Mouse (Mus musculus) heart, adult 11 months (tissue): Measurements from ENCODE around the gene Ccl8.

ENCODE experiments used
- DNase-seq: peaks from one replicate; pipeline ENCODE4 v3.0.0; 2022

Ccl8 gene

DNA sequence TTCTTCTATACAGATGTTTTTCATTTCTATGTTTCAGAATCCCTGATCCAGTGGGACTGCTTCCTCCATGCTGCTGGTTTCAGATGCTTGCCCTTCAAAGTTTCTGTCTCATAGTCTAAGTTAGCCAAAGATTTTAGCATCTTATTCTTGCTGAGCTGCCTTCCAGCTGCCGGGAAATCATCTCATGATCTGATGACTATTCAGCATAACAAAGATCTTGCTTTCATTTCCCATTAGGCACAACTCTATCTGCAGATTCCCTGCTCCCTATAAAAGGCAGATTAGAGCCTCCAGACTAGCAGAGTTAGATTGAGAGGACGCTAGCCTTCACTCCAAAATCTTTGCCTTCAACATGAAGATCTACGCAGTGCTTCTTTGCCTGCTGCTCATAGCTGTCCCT, at the start of gene Ccl8:
TSS of gene Ccl8 (plus strand) at position 301 of the 400 bp plus-strand sequence.
- DNase-seq: peak; percentile 66

DNA sequence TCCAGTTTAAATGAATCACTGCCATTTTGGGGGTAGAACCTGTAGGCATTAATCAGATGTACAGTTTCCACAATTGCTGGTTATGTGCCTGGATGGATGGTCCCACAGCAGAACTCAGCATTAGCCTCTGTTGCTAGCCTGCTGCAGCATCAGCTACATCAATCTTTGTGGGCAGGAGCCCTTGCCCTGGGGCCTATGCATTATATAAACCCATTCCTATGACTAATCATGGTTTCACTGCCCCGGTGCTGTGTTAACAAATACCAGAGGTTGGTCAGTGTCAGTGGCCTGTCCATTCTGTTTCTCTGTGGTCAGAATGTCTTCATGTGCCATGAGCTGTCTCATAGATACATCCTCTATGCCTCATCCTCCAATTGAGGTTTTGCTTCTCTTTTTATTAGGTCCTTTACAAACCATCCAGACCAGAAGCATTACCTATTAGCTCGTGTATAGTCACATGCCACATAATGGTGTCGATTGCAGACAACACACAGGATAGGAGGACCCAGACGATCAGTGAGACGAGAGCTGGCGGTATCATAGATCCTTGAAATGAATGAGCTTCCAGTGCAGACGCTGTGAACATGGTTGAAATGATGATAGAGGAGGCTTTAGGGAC, 47.9 kb upstream of the Ccl8 start:
- peak; percentile 78 for DNase-seq

DNA sequence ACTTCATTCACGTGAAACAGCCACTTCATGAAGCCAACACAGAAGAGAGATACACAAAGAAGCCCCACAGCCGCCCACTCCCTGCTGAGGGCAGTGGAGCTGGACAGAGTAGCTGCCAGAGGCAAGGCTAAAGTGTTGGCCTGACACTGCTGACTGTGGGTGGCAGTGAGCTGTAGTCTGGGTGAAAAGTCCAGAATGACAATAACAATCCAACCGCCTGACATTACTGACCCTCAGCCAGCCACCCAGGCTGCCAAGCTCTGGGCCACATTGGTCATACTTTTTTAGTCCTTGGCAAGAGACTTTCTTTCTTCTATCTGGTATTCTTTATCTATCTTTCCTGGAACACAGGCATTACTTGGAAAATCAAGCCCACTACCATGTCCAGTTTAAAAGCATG, 43.9 kb upstream of the Ccl8 start:
- peak; percentile 94 for DNase-seq

DNA sequence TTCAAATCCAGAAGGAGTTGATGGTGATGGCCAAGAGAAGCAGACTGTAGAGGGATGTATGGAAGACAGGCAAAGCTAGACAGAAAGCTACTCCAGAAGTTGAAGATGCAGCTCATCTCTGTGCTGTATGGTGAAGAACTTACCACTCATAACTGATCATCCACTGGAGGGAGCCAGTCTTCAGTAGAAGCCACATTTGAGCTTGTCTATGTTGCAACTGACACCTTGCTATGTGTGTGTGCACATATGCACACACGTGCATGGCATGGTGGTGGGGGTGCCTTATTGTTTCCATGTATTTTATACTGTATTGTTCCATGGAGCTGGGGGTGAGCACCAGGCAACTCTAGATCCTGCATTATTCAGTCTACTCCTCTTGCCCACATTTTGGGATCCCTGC, 42.6 kb upstream of the Ccl8 start:
- DNase-seq: peak; percentile 85

DNA sequence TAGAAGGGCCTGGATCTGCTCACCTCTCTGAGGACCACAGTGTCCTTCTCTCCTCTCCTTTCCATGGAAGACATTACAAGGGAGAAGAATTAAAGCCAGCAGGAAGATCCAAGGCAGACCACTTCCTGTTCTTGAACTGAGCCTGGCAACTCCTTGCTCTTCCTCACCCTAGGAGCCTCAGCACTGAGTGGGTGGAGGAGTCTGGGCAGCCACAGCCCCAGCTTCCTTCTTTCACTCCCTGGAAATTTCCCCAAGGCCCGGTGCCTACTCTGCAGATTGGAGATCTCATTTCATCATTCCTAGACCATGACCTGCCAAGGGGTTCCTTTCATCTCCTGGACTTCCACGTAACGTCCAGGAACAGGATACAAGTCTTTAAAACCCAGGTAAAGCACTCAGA, 42.0 kb upstream of the Ccl8 start:
- DNase-seq: peak; percentile 92

DNA sequence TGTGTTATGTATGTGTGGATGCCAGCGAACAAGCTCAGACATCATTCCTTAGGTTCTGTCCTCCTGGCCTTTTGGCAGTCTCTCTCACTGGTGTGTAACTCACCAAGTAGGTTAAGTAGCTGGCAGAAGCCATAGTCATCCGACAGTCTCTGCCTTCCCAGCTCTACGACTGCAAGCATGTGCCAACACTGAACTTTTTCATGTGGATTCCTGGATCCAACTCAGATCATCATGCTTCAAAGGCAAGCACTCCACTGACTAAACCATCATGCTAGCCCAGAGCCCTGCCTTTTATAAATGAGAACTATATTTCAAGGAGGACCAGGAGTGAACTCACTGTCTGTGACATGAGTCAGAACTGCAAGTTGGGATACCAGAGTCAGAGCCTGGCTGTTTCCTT, 41.3 kb upstream of the Ccl8 start:
- DNase-seq: peak; percentile 78

DNA sequence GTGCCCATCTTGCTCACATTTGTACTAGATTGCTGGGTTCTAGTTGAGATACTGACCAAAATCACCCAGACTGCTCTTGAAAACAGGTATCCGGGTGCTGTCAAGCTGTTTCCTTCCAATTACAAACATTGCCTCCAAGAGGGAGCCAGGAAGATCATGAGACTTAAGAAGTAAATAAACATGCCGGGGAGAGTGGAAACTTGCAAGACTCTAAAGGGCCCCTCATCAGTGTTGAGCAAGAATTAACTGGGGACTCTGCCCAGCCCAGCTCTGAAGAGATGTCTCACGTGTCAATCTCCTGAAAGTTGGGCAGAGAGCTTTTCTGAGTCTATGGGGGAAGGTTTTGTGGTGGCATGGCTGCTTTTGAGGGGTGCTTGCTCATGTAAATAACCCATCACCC, 38.0 kb upstream of the Ccl8 start:
- DNase-seq: peak; percentile 79

DNA sequence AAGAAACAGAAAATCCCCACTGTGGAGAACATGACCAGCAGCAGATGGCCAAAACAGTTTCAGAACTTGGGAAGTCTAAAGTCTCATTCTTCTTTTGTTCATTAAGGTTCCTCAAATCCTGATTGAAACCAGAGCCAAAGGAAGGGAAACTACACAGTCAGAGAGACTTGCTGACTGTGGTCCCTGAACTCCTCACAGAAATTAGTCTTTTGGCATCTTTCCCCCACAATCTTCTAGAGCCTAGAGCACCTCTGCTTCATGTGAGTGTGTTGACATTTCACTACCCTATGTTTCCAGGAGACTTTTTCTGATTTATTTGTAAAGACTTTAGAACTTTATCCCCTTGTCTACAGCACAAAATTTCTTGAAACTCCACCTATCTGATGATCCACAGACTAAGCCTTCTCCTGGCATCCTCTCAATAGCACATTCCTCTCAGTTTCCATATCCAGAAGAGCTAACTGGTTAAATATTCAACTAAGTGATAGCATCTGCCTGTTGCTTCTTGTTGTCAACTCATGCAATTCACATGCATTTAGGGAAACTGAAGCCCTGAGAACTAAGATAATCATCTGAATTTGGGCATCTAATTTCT, 36.8 kb upstream of the Ccl8 start:
- DNase-seq: peak; percentile 76

DNA sequence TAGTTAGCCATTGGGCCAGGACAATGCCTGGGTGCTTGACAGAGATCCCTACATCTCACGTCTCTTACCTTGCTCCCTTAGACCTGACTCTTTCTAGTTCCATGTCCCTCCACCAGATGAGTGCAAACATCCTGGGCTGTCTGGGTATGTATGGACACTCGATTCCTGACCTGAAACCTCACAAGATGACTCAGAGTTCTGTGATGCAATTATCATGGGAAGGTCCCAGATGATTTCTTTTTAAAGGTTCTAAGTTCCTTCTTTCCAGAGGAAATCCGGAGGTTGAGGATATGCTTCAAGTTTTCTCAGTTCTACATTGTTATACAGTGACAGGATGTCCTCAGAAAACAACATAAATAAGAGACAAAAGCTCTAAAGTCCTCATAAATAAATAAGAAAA, 34.1 kb upstream of the Ccl8 start:
- DNase-seq: peak; percentile 86

DNA sequence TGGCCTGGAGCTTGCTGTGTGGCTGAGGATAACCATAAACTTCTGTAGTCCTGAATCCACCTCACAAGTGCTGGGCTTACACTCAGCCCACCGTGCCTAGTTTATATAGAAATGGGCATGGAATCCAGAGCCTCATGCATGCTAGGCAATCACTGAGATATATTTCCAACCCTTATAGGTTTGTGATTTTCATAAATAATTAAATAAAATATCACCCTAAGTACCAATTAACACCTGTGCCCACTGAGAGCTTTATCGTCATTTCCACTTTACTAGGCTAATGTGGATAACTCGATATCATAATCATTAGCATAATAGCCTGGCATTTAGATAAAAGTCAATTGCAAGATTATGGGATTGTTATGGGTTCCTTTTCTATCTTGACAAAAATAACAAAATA, 30.6 kb upstream of the Ccl8 start:
- DNase-seq: no peak

DNA sequence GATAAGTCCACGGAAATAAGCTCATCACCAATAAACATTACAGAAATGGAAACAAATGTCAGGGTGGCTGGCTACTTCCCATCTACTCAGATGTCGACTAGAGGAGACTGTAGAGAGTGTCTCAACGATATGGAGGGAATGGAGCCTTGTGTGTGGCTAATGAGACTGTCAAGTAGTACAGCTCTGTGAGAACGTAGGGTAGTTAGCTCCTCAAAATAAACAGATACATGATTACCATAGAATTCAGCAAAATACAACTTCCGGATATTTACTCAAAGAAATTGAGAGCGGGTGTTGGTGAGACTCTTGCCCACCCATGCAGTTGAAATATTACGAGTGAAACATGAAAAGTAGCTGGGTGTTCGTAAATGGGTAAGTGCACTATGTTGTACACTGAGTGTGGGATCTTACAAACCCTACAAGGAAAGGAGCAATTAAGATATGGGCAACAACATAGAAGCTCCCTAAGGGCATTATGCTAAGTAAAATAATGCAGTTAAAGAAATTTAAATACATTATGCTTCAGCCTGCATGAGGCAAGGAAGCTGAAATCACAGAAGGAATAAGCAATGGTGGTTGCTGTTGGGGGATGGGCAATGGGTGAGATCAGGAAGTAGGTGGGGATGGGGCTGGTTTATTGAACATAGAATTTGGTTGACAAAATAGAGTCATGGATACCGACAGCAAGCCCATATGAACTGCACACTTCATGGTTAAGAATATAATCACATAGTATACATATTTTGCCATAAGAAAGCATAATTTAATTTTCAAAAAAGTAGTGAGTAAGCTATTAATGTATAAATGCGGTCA, 15.3 kb upstream of the Ccl8 start:
- peak; percentile 64 for DNase-seq

DNA sequence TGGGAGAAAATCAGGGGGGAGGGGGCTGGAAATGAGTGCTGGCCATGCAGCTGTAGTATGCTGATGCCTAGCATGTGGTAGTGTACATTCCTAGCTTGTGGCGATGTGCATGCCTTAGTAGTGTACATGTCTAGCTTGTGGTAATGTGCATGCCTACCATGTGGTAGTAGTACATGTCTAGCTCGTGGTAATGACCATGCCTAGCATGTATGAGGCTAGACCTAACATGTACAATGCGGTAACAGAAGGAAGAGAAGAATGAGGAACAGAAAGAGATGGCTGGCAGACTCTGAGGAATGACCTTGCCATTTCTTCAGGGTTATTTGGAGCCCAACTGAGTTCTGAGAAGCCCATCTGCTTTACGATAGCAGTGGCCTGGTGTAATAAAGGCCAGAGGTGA, 13.9 kb upstream of the Ccl8 start:
- DNase-seq: peak; percentile 61

DNA sequence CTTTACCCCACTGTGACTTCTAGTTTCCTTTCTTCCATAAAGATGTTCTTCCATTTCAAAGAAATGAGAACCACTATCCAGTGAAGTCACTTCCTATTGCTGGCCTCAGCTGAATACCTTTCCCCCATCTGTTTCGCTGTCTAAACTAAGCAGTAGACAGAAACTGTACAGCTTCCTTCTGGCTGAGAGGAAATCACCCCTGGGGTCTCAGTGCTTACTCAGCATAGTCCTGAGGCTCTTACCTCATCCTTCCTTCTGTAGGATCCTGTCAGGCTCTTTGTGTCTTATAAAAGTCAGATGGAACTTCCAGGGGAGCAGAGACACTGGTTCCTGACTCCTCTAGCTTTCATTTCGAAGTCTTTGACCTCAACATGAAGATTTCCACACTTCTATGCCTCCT, 13.5 kb upstream of the Ccl8 start, which contains the start of gene Ccl12:
TSS of gene Ccl12 (plus strand) at position 317 of the 400 bp plus-strand sequence.
- DNase-seq: peak; percentile 92

DNA sequence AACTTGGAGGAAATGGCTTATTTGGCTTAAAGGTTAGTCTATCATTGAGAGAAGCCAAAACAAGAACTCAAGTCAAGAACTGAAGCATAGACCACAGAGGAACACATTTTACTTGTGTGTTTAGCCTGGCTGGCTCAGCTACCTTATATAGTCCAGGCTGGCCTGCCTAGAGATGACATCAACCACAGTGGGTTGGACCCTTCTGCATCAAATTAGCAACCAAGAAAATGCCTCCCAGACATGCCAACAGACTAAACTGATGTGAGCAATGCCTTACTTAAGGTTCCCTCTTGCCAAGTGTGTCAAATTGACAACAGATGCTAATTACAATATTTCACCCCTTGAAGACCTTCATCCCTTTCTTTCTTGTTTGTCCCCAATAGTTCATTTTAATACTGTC, 5.4 kb upstream of the Ccl8 start:
- peak; percentile 82 for DNase-seq

DNA sequence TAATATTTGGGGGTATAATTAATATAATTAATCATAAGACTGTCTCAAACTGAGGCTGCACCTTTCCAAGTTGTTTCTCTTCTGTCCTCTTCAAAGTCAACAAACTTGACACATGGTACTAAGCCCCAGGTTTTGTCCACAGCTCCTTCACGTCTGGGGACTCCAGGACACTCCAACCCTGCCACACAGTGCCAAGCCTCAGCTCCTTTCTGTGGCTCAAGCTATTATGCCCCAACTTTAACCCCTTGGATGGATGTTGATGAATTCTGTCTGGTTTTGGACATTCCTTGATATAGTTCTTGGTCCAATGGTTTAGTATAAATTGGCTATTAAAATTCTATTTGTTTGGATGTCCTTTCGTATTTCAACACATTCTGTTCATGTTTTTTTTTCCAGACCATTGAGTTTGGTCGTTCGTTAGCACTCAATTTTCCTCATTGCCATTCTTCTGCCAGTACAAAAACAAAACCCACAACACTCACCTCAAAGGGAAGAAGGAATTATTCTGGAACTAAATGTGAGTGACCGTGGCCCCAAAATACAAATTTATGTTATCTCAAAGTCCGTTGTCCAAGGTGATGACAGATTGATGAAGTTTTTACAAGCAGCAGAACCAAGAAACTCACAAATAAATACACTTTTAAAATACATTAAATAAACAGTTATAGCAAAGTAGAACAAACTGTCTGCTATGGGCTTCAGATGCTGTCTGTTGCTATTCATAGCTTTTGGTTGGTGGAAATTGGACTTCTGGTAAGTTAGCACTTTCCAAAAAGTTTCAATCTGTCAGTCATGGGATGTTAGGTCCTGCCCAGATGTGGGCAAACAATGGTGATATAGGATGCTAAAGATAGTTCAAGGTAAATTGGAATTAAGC, 4.4 kb upstream of the Ccl8 start:
- peak; percentile 35 for DNase-seq

DNA sequence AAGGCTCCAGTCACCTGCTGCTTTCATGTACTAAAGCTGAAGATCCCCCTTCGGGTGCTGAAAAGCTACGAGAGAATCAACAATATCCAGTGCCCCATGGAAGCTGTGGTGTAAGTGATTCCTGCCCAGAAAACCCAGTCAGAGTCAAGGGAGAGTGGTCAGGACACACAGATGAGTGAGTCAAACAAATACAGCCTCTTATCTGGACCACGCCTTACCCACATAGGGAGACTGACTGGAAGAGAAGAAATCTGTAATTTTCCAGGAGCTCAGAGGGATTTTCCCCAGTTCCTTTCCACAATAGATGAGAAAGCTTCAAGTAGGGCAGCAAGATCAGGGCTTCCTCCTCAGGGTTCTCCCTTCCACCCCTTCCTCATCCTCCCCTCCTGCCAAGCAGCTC, 1.1 kb downstream of the Ccl8 start:
- DNase-seq: peak; percentile 55

DNA sequence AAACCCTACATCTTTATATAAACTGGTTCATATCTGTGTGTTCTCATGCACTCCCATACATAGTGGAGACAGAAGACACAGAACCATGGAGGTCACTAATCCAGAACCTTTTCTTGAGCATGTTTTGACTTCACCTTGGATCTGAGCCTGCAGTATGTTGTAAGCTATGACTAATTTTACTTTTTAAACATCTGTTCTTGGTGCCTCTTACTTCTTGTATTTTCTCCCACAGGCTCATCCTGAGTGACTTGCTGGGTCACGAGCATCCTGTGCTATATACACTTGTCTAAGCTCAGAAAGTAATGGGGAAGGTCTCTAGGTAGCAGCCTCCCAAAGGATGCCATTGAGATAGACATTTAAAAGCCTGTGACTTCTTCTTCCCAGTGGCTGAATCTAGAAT, 18.0 kb downstream of the Ccl8 start:
- DNase-seq: peak; percentile 90

DNA sequence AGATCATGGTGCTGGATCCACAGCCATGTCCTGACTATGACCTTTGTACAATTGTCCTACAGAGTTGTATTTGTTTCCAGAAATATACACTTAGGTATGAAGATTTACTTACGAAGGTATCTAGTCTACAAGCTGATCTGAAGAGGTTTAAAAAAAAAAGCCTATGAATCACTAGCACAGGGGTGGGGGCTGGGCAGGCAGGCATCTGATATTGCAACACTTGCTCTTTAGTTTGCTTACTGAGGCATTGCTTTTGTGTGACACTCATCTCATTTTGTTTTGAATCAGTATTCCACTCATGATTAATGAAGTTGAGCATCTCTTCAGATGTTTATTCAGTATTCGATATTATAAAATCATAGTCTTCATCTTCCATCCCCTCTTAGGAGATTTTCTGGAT, 21.2 kb downstream of the Ccl8 start:
- DNase-seq: no peak

DNA sequence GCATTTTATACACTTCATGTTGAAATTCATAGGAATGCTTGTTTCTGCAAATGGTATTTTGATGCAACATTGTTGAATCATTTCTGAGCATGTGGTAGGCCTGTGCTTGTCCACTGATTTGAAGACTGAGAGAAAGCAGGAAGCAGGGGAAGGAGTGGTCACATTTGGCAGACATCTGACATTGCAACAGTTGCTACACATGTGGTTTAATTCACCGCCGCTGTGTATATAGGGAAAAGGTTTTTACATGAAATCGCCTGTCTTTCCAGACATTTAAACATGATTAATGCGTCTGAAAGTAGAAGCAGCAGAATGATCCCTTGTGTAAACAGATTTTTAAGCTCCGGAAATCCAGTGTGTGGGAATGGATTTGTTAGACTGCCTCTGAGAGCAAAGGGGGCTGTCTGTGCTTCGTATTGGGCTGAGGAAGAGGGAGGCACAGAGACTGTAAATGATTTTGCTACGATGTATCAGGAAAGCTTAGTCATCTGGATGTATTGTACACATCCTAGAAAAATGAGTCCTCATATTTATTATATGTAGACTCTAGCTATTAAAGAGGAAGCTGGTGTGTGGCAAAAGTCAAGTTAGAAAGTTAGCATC, 24.6 kb downstream of the Ccl8 start:
- DNase-seq: peak; percentile 92

DNA sequence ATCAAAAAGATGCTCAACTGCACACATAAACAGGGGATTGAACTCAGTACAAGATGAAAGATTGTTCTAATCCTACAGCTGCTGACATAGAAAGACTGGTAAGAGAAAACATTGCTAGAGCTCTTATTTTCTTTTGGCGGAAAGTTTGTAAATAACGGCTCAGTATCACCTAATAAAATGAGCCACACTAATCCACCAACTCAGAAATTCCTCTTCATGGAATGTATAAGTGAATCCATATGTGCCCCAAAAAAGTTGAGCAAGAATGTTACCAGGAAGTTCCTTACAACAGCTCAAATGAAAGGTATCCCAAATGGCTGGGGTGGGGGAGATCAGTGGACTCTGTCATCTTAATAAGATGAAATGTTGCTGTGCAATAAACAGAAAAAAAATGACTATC, 44.1 kb downstream of the Ccl8 start:
- no peak for DNase-seq

DNA sequence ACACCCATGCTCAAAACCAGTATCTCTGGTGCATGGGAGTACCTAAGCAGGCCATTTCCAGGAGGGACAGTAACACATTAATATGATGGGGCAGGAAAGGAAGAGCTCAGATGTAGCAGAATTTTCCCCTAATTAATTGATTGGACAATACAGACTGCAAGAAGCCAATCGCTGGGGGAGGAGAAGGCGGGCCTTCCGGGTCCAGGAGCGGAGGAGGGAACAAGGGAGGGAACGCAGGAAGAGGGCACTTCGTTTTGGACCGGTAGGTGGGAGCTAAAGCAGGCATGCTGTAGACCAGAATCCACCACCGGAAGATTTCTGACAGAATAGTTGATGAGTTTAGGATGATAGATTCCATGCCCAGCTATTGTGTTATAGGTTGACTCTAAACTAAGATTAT, 48.3 kb downstream of the Ccl8 start:
- DNase-seq: no peak
